Mouse (Mus musculus): ENCODE data around the gene Gpc5.

DNA sequence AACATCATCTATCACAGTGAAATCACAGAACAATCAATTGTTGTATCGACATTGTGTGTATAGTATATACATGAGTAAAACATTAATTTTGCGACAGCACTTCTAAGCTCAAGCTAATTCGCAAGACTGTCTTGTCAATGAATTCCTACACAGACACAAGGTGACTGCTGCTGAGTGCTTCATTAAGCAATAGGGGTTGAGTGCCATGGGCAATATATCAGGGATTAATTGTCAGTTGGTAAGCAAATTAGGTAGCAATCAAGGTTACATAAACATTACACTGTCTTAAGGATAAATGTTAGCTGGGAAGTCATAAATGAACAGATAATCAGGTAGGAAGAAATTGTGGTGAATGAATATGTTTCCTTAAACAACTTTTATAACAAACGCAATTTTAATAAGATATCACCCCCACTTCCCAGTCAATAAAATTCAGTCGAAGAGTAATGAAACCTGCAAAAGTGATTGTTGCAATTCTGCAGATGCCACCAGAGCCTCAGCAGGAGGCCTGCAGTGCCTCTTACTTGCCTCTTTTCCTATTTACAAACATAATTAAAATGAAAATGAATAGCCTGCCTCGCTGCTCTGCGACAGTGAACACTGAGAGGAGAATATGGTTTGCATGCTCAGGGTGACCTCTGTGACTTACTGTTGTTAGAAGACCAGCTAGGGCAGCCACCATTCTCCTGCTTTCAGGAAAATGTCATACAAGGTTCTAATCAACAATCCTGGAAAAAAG lies 539.3 kb downstream of the Gpc5 start:
- no peak for TF ChIP-seq CTCF (IDR thresholded peaks at IDR 0.05; ENCODE audit: low read depth)
- TF ChIP-seq EP300 (optimal IDR thresholded peaks at IDR 0.05) = no peak
